Mouse (Mus musculus) midbrain, embryonic 12.5 days (tissue): ENCODE data around the gene Rpl18a. TPM values are rescaled to one million over a fixed set of nuclear protein-coding genes. Genes with fewer than 3 reads are reported as not detected.

Source experiments
- ATAC-seq: fragments of 200-750 bp; cut with Nextera tagmentation; 2 replicates; pipeline ENCODE4 v1.8.0; 2017; ENCODE audit warnings: low read depth, moderate TSS enrichment, moderate library complexity; ENCODE audit not compliant: low FRiP score
- H3K27ac ChIP-seq: fragments of 300-500 bp; sonication (generic); replicated peaks from 2 replicates; pipeline ENCODE4 v1.5.1; 2016; ENCODE audit warnings: mild to moderate bottlenecking
- H3K27me3 ChIP-seq: fragments of 300-500 bp; sonication (generic); 2 replicates; pipeline ENCODE4 v1.6.1; 2016; ENCODE audit warnings: mild to moderate bottlenecking
- H3K36me3 ChIP-seq: fragments of 300-500 bp; sonication (generic); 2 replicates; pipeline ENCODE4 v1.6.1; 2016
- H3K4me1 ChIP-seq: fragments of 300-500 bp; sonication (generic); 2 replicates; pipeline ENCODE4 v1.6.1; 2016
- H3K4me2 ChIP-seq: fragments of 300-500 bp; sonication (generic); replicated peaks from 2 replicates; pipeline ENCODE4 v1.6.1; 2016; ENCODE audit warnings: mild to moderate bottlenecking, moderate library complexity
- H3K4me3 ChIP-seq: fragments of 300-500 bp; sonication (generic); 2 replicates; pipeline ENCODE4 v1.5.1; 2016; ENCODE audit warnings: mild to moderate bottlenecking
- H3K9ac ChIP-seq: fragments of 300-500 bp; sonication (generic); replicated peaks from 2 replicates; pipeline ENCODE4 v1.6.1; 2016; ENCODE audit warnings: mild to moderate bottlenecking, moderate library complexity
- H3K9me3 ChIP-seq: fragments of 300-500 bp; sonication (generic); 2 replicates; pipeline ENCODE4 v1.6.1; 2016; ENCODE audit warnings: mild to moderate bottlenecking
- WGBS: fragments of 180-500 bp; shearing (Covaris S2); methylation state at CpG from one replicate; pipeline ENCODE4 v1.1.7; 2016; 5-methylcytosine and 5-hydroxymethylcytosine counted together
- polyA plus RNA-seq: library from polyadenylated mRNA; unstranded; fragments of >200 nt; fragmentation: Nextera tagmentation; extraction: Ambion mirVana; gene quantifications from 2 replicates; pipeline ENCODE4 v1.2.1, GENCODE M21; 2016

Rpl18a gene
- polyA plus RNA-seq, 1 experiment from 2014 or later: 2,550 TPM

- ATAC-seq: no peak
- H3K27me3 ChIP-seq: no peaks in the 10 kb centered on the region
- no peak overlapping the region for H3K9ac ChIP-seq
- H3K4me2 ChIP-seq: no peak overlapping the region
- H3K36me3 ChIP-seq: peaks cover 56% of the 10 kb centered on the region
- no peaks in the 10 kb centered on the region for H3K9me3 ChIP-seq
- H3K4me1 ChIP-seq: no peaks in the 10 kb centered on the region
- no peak overlapping the region for H3K27ac ChIP-seq
- H3K4me3 ChIP-seq: no peak overlapping the region
- 88% methylated on average over 9 of the region's 9 CpGs for WGBS
Measured at GRCm38 (mm10) chr8:70920049-70920922, 23.1 kb upstream of the Rpl18a start.

- no peak overlapping the region for H3K9ac ChIP-seq
- H3K36me3 ChIP-seq: peaks cover 88% of the 10 kb centered on the region
- no peak for ATAC-seq
- 92% methylated on average over 17 of the region's 17 CpGs for WGBS
- no peak overlapping the region for H3K4me2 ChIP-seq
- no peak overlapping the region for H3K27ac ChIP-seq
- no peaks in the 10 kb centered on the region for H3K27me3 ChIP-seq
- no peaks in the 10 kb centered on the region for H3K9me3 ChIP-seq
- no peaks in the 10 kb centered on the region for H3K4me1 ChIP-seq
- H3K4me3 ChIP-seq: no peak overlapping the region
Measured at GRCm38 (mm10) chr8:70914704-70915103, 17.5 kb upstream of the Rpl18a start.

DNA sequence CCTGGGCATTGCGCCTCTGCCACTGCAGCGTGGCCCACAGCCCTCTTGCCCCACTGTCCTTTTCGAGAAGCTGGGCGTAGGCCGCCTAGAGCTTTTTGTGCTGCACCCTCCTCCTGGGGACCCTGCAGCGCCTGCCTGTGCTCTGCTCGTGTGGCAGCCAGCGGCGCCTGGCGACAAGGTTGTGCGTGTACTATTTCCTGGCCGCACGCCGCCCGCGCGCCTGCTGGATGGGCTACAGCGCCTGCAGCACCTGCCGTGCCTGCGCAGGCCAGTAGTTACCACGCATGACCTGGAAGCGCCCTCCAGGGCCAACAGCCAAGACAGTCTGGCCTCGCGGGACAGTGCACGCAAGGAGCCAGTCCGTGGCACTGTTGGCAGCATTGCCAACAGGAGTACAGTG is 16.3 kb upstream of the Rpl18a start:
- Histone ChIP-seq H3K9me3 (no peaks in the 10 kb centered on the region), H3K4me3 (no peak overlapping the region), H3K27ac (no peak overlapping the region), H3K4me2 (no peak overlapping the region), H3K27me3 (no peaks in the 10 kb centered on the region), H3K36me3 (peaks cover 77% of the 10 kb centered on the region), H3K9ac (no peak overlapping the region), H3K4me1 (no peaks in the 10 kb centered on the region)
- no peak for ATAC-seq
- WGBS: 94% methylated on average over 26 of the region's 26 CpGs

DNA sequence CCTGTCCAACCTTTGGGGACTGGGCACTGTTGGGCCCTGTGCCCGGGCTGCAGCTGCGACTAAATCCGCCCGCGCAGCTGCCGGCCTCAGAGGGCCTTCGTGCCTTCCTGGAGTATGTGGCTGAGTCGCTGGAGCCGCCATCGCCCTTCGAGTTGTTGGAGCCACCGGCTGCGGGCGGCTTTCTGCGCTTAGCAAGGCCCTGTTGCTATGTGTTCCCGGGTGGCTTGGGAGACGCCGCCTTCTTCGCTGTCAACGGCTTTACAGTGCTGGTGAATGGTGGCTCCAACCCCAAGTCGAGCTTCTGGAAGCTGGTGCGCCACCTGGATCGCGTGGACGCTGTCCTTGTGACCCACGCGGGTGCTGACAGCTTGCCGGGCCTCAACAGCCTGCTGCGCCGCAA is 15.7 kb upstream of the Rpl18a start:
- peaks cover 72% of the 10 kb centered on the region for H3K36me3 ChIP-seq
- H3K9ac ChIP-seq: no peak overlapping the region
- 90% methylated on average over 30 of the region's 30 CpGs for WGBS
- no peak overlapping the region for H3K4me3 ChIP-seq
- no peak overlapping the region for H3K4me2 ChIP-seq
- no peaks in the 10 kb centered on the region for H3K27me3 ChIP-seq
- no peak overlapping the region for H3K27ac ChIP-seq
- no peaks in the 10 kb centered on the region for H3K4me1 ChIP-seq
- no peaks in the 10 kb centered on the region for H3K9me3 ChIP-seq
- ATAC-seq: no peak

- H3K27me3 ChIP-seq: no peaks in the 10 kb centered on the region
- H3K4me1 ChIP-seq: peaks cover 6% of the 10 kb centered on the region
- H3K36me3 ChIP-seq: peaks cover 59% of the 10 kb centered on the region
- no peak overlapping the region for H3K9ac ChIP-seq
- 76% methylated on average over 5 of the region's 5 CpGs for WGBS
- H3K4me3 ChIP-seq: no peak overlapping the region
- no peak overlapping the region for H3K4me2 ChIP-seq
- H3K27ac ChIP-seq: no peak overlapping the region
- ATAC-seq: no peak
- H3K9me3 ChIP-seq: no peaks in the 10 kb centered on the region
Measured at GRCm38 (mm10) chr8:70911596-70911995, 14.4 kb upstream of the Rpl18a start.

DNA sequence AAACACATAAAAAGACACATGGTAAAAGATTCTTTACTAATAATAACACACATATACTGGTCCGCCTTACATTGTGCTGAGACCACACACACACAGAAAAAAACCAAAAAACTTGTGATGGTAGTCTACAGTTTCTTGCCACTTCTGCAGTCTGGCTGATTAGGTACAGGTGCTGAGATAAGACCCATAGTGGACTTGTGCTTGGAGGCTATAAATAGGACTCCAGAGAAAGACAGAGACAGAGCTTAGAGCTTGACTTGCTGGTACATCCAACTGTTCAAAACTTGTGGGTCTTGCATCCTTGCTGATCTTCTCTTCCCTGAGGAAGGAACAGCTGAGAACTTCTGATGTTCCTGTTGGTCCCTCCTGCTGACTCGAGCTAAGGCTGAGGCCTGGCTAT is 10.3 kb upstream of the Rpl18a start:
- no peak for ATAC-seq

GRCm38 (mm10) chr8:70905831-70906736 is 8.9 kb upstream of the Rpl18a start, which contains the start of gene Map1s:
TSS of gene Map1s (plus strand) at chr8:70905932.
- Histone ChIP-seq H3K27me3 (peaks cover 31% of the 10 kb centered on the region), H3K4me3 (peak within 1 kb of the TSS; percentile 96), H3K36me3 (peaks cover 5% of the 10 kb centered on the region), H3K4me1 (peaks cover 14% of the 10 kb centered on the region), H3K9ac (peak within 1 kb of the TSS; percentile 92), H3K27ac (peak within 1 kb of the TSS; percentile 88), H3K9me3 (no peaks in the 10 kb centered on the region), H3K4me2 (peak within 1 kb of the TSS; percentile 96)
- under 1% methylated on average over 78 of the region's 86 CpGs for WGBS
- peak; percentile 96 for ATAC-seq

More for the DNA sequence above, 10.3 kb upstream of the Rpl18a start:
- Histone ChIP-seq H3K4me3 (no peak overlapping the region), H3K9ac (no peak overlapping the region), H3K4me2 (no peak overlapping the region), H3K27ac (no peak overlapping the region), H3K36me3 (peaks cover 18% of the 10 kb centered on the region), H3K27me3 (peaks cover 21% of the 10 kb centered on the region), H3K9me3 (no peaks in the 10 kb centered on the region), H3K4me1 (peaks cover 14% of the 10 kb centered on the region)
- 92% methylated on average over 2 of the region's 2 CpGs for WGBS

GRCm38 (mm10) chr8:70905463-70905830 is 8.2 kb upstream of the Rpl18a start:
- peak; percentile 46 for ATAC-seq
- H3K4me2 ChIP-seq: peak overlapping the region; percentile 96
- H3K27ac ChIP-seq: peak overlapping the region; percentile 88
- peaks cover 14% of the 10 kb centered on the region for H3K4me1 ChIP-seq
- no peaks in the 10 kb centered on the region for H3K9me3 ChIP-seq
- no peaks in the 10 kb centered on the region; the same call in 1 of the 2 replicates for H3K36me3 ChIP-seq
- peak overlapping the region; percentile 92 for H3K9ac ChIP-seq
- WGBS: 17% methylated on average over 8 of the region's 8 CpGs
- peaks cover 31% of the 10 kb centered on the region for H3K27me3 ChIP-seq
- peak overlapping the region; percentile 96 for H3K4me3 ChIP-seq

- H3K4me1 ChIP-seq: peaks cover 14% of the 10 kb centered on the region
- H3K9ac ChIP-seq: no peak overlapping the region
- H3K4me3 ChIP-seq: no peak overlapping the region
- no peaks in the 10 kb centered on the region; the same call in 1 of the 2 replicates for H3K36me3 ChIP-seq
- no peak for ATAC-seq
- WGBS: 69% methylated on average over 4 of the region's 4 CpGs
- no peak overlapping the region for H3K4me2 ChIP-seq
- no peak overlapping the region for H3K27ac ChIP-seq
- H3K27me3 ChIP-seq: peaks cover 31% of the 10 kb centered on the region
- H3K9me3 ChIP-seq: no peaks in the 10 kb centered on the region
Measured at GRCm38 (mm10) chr8:70904532-70904931, 7.3 kb upstream of the Rpl18a start.

DNA sequence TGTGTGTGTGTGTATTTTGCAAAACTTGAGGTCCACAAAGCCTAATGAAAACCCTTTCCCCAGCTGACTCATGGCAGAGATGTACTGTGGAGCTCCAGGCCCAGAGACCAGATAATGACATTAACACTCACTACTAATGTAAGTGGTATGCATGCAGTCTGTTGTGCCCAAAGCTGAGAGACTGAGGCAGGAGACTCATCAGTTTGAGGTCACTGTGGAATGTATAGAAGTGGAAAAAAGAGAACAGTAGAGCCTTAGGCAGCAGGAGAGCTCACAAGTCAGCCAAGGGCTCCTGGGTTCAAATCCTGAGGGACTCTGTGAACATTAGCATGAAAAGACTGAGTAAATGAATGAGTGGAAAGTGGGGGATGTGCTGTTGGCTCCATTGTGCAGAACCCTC is 6.4 kb upstream of the Rpl18a start:
- Histone ChIP-seq H3K9ac (no peak overlapping the region), H3K36me3 (no peaks in the 10 kb centered on the region), H3K27ac (no peak overlapping the region), H3K4me1 (peaks cover 14% of the 10 kb centered on the region), H3K9me3 (no peaks in the 10 kb centered on the region), H3K4me2 (no peak overlapping the region), H3K4me3 (no peak overlapping the region), H3K27me3 (peaks cover 31% of the 10 kb centered on the region)
- ATAC-seq: no peak

DNA sequence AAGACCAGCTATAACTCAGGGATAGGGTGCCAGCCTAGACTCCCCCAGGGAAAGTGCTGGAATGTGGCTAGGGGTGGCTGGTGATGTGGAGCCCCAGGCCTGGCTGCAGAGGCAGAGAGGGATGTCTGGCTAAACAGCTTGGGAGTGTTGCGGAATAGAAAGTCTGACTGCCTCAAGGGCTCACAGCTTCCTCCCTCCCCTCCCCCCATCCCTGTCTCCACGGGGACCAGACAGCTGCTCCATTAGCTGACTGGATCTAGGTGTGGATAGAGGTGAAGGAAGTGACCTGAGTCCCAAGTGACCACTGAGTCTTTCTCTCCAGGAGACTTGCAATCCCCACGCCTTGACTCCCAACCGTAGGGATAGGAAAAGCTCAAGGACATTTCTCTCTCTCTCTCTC is 5.9 kb upstream of the Rpl18a start:
- Histone ChIP-seq H3K4me2 (no peak overlapping the region), H3K9ac (0 out of 2 replicates have a peak overlapping the region, but pooled peaks have one; percentile 11), H3K36me3 (no peaks in the 10 kb centered on the region), H3K9me3 (no peaks in the 10 kb centered on the region), H3K27ac (no peak overlapping the region), H3K4me1 (peaks cover 18% of the 10 kb centered on the region), H3K27me3 (peaks cover 31% of the 10 kb centered on the region), H3K4me3 (no peak overlapping the region)
- no peak for ATAC-seq
- 50% methylated on average over 4 of the region's 4 CpGs for WGBS

- no peak overlapping the region for H3K4me3 ChIP-seq
- H3K36me3 ChIP-seq: no peaks in the 10 kb centered on the region
- H3K27me3 ChIP-seq: peaks cover 31% of the 10 kb centered on the region
- H3K9ac ChIP-seq: no peak overlapping the region
- 31% methylated on average over 5 of the region's 5 CpGs for WGBS
- no peak for ATAC-seq
- H3K9me3 ChIP-seq: no peaks in the 10 kb centered on the region
- H3K4me1 ChIP-seq: peaks cover 18% of the 10 kb centered on the region
- no peak overlapping the region for H3K4me2 ChIP-seq
- no peak overlapping the region for H3K27ac ChIP-seq
Measured at GRCm38 (mm10) chr8:70902211-70902610, 5.0 kb upstream of the Rpl18a start.
